Mouse (Mus musculus) intestine, postnatal 0 days (tissue): Measurements from ENCODE around the gene Zdhhc5. TPM values are rescaled to one million over a fixed set of nuclear protein-coding genes. Genes with fewer than 3 reads are reported as not detected.

Experiments used
- ATAC-seq: fragments of 200-750 bp; cut with Nextera tagmentation; 2 replicates; pipeline ENCODE4 v1.8.0; 2017; ENCODE audit warnings: mild to moderate bottlenecking, moderate TSS enrichment, moderate library complexity
- H3K27ac ChIP-seq: fragments of 300-500 bp; sonication (generic); 2 replicates; pipeline ENCODE4 v1.5.1; 2014; ENCODE audit warnings: mild to moderate bottlenecking, low read depth, low read length, moderate library complexity
- H3K27me3 ChIP-seq: fragments of 300-500 bp; sonication (generic); replicated peaks from 2 replicates; pipeline ENCODE4 v1.6.1; 2014; ENCODE audit warnings: low read length, mixed read lengths; ENCODE audit not compliant: control insufficient read depth, insufficient read depth
- H3K36me3 ChIP-seq: fragments of 300-500 bp; sonication (generic); 2 replicates; pipeline ENCODE4 v1.6.1; 2014; ENCODE audit warnings: mild to moderate bottlenecking, moderate library complexity; ENCODE audit not compliant: control insufficient read depth, insufficient read depth
- H3K4me1 ChIP-seq: fragments of 300-500 bp; sonication (generic); replicated peaks from 2 replicates; pipeline ENCODE4 v1.6.1; 2014; ENCODE audit warnings: antibody characterized with exemption, low read length, mixed read lengths; ENCODE audit not compliant: control insufficient read depth, insufficient read depth
- H3K4me2 ChIP-seq: fragments of 300-500 bp; sonication (generic); replicated peaks from 2 replicates; pipeline ENCODE4 v1.6.1; 2014; ENCODE audit warnings: low read depth, mild to moderate bottlenecking, moderate library complexity
- H3K4me3 ChIP-seq: fragments of 300-500 bp; sonication (generic); 2 replicates; pipeline ENCODE4 v1.5.1; 2014; ENCODE audit warnings: low read depth, low read length
- H3K9ac ChIP-seq: fragments of 300-500 bp; sonication (generic); 2 replicates; pipeline ENCODE4 v1.6.1; 2014; ENCODE audit warnings: mild to moderate bottlenecking, low read depth, low read length
- H3K9me3 ChIP-seq: fragments of 300-500 bp; sonication (generic); 2 replicates; pipeline ENCODE4 v1.6.1; 2016; ENCODE audit warnings: mixed run types; ENCODE audit not compliant: control insufficient read depth
- CTCF ChIP-seq: sonication (generic); IDR thresholded peaks from 2 replicates; pipeline ENCODE4 v1.5.1; 2016; ENCODE audit warnings: low read depth, mild to moderate bottlenecking, control low read depth, antibody characterized with exemption, moderate library complexity
- WGBS: fragments of 180-500 bp; shearing (Covaris S2); extraction: QIAGEN DNeasy Blood & Tissue Kit; methylation state at CpG from one replicate; pipeline ENCODE4 v1.1.7; 2014; 5-methylcytosine and 5-hydroxymethylcytosine counted together
- polyA plus RNA-seq: library from polyadenylated mRNA; unstranded; fragments of >200 nt; fragmentation: Nextera tagmentation; extraction: Ambion mirVana; gene quantifications from 2 replicates; pipeline ENCODE4 v1.2.1, GENCODE M21; 2015

Zdhhc5 gene
- 27.6 and 28.4 TPM in 2 replicates for polyA plus RNA-seq

- ATAC-seq, result peak; percentile 97
- Histone ChIP-seq H3K27ac (peak within 1 kb of the TSS; percentile 96), H3K4me2 (peak within 1 kb of the TSS; percentile 85), H3K4me3 (peak within 1 kb of the TSS; percentile 99), H3K4me1 (0 out of 2 replicates have a peak, but pooled peaks cover 2% of the 10 kb centered on the region), H3K9ac (peak within 1 kb of the TSS; percentile 93), H3K9me3 (no peaks in the 10 kb centered on the region), H3K36me3 (peaks cover 10% of the 10 kb centered on the region), H3K27me3 (no peaks in the 10 kb centered on the region)
- TF ChIP-seq CTCF, result no peak
- WGBS, result under 1% methylated on average over 97 of the region's 107 CpGs
Measured at GRCm38 (mm10) chr2:84714811-84715561, at the start of gene Zdhhc5. Gene Zdhhc5 (minus strand): TSS chr2:84715180.

- Histone ChIP-seq H3K36me3 (0 out of 2 replicates have a peak, but pooled peaks cover 3% of the 10 kb centered on the region), H3K4me2 (no peak overlapping the region), H3K4me1 (no peaks in the 10 kb centered on the region), H3K4me3 (no peak overlapping the region), H3K27me3 (no peaks in the 10 kb centered on the region), H3K27ac (no peak overlapping the region), H3K9ac (no peak overlapping the region), H3K9me3 (no peaks in the 10 kb centered on the region)
- TF ChIP-seq CTCF, result no peak
- peak; percentile 91 for ATAC-seq
- 45% methylated on average over 1 of the region's 1 CpGs for WGBS
Measured at GRCm38 (mm10) chr2:84762818-84763217, 47.8 kb upstream of the Zdhhc5 start.

GRCm38 (mm10) chr2:84762295-84762694 lies 47.3 kb upstream of the Zdhhc5 start:
- WGBS, result 52% methylated on average over 4 of the region's 4 CpGs
- Histone ChIP-seq H3K9me3 (no peaks in the 10 kb centered on the region), H3K27me3 (no peaks in the 10 kb centered on the region), H3K4me3 (no peak overlapping the region), H3K4me1 (no peaks in the 10 kb centered on the region), H3K27ac (no peak overlapping the region), H3K36me3 (0 out of 2 replicates have a peak, but pooled peaks cover 3% of the 10 kb centered on the region), H3K4me2 (no peak overlapping the region), H3K9ac (no peak overlapping the region)
- ATAC-seq, result no peak
- no peak for TF ChIP-seq CTCF

GRCm38 (mm10) chr2:84761840-84762239 lies 46.9 kb upstream of the Zdhhc5 start:
- Histone ChIP-seq H3K4me2 (no peak overlapping the region), H3K4me1 (no peaks in the 10 kb centered on the region), H3K9ac (no peak overlapping the region), H3K9me3 (no peaks in the 10 kb centered on the region), H3K36me3 (0 out of 2 replicates have a peak, but pooled peaks cover 3% of the 10 kb centered on the region), H3K27me3 (no peaks in the 10 kb centered on the region), H3K4me3 (no peak overlapping the region), H3K27ac (no peak overlapping the region)
- no peak for ATAC-seq
- no peak for TF ChIP-seq CTCF
- 63% methylated on average over 1 of the region's 1 CpGs for WGBS

- no peak for TF ChIP-seq CTCF
- 63% methylated on average over 3 of the region's 3 CpGs for WGBS
- H3K9ac ChIP-seq, result no peak overlapping the region
- 0 out of 2 replicates have a peak, but pooled peaks cover 3% of the 10 kb centered on the region for H3K36me3 ChIP-seq
- H3K4me3 ChIP-seq, result no peak overlapping the region
- no peaks in the 10 kb centered on the region for H3K9me3 ChIP-seq
- no peak overlapping the region for H3K4me2 ChIP-seq
- H3K27ac ChIP-seq, result no peak overlapping the region
- no peaks in the 10 kb centered on the region for H3K4me1 ChIP-seq
- no peaks in the 10 kb centered on the region for H3K27me3 ChIP-seq
- no peak for ATAC-seq
Measured at GRCm38 (mm10) chr2:84761309-84761708, 46.3 kb upstream of the Zdhhc5 start.

GRCm38 (mm10) chr2:84760777-84761176 lies 45.8 kb upstream of the Zdhhc5 start:
- no peak for ATAC-seq
- H3K4me1 ChIP-seq, result no peaks in the 10 kb centered on the region
- no peaks in the 10 kb centered on the region for H3K9me3 ChIP-seq
- no peak overlapping the region for H3K27ac ChIP-seq
- no peak overlapping the region for H3K4me3 ChIP-seq
- no peak overlapping the region for H3K4me2 ChIP-seq
- H3K27me3 ChIP-seq, result no peaks in the 10 kb centered on the region
- 62% methylated on average over 8 of the region's 8 CpGs for WGBS
- H3K36me3 ChIP-seq, result 0 out of 2 replicates have a peak, but pooled peaks cover 3% of the 10 kb centered on the region
- H3K9ac ChIP-seq, result no peak overlapping the region
- no peak for TF ChIP-seq CTCF
